Mouse (Mus musculus) forebrain, embryonic 13.5 days (tissue): ENCODE data around the gene Fam122b. TPM values are rescaled to one million over a fixed set of nuclear protein-coding genes. Genes with fewer than 3 reads are reported as not detected.
A peak's percentile ranks its signal among the peaks of the same experiment; 100 is the strongest.

ENCODE experiments used
- ATAC-seq: fragments of 200-750 bp; cut with Nextera tagmentation; 2 replicates; pipeline ENCODE4 v1.8.0; 2017
- H3K27ac ChIP-seq: fragments of 300-500 bp; sonication (generic); 2 replicates; pipeline ENCODE4 v1.5.1; 2015; ENCODE audit warnings: inconsistent platforms, mild to moderate bottlenecking, moderate library complexity
- H3K27me3 ChIP-seq: fragments of 300-500 bp; sonication (generic); 2 replicates; pipeline ENCODE4 v1.6.1; 2015; ENCODE audit warnings: mild to moderate bottlenecking, inconsistent platforms
- H3K36me3 ChIP-seq: fragments of 300-500 bp; sonication (generic); 2 replicates; pipeline ENCODE4 v1.6.1; 2015; ENCODE audit warnings: mild to moderate bottlenecking, inconsistent platforms; ENCODE audit not compliant: poor library complexity, severe bottlenecking
- H3K4me1 ChIP-seq: fragments of 300-500 bp; sonication (generic); 2 replicates; pipeline ENCODE4 v1.6.1; 2015; ENCODE audit warnings: inconsistent platforms
- H3K4me2 ChIP-seq: fragments of 300-500 bp; sonication (generic); 2 replicates; pipeline ENCODE4 v1.6.1; 2015; ENCODE audit warnings: inconsistent platforms, mild to moderate bottlenecking, moderate library complexity
- H3K4me3 ChIP-seq: fragments of 300-500 bp; sonication (generic); 2 replicates; pipeline ENCODE4 v1.5.1; 2015; ENCODE audit warnings: mild to moderate bottlenecking, inconsistent platforms
- H3K9ac ChIP-seq: fragments of 300-500 bp; sonication (generic); 2 replicates; pipeline ENCODE4 v1.6.1; 2015; ENCODE audit warnings: mild to moderate bottlenecking, inconsistent platforms
- H3K9me3 ChIP-seq: fragments of 300-500 bp; sonication (generic); replicated peaks from 2 replicates; pipeline ENCODE4 v1.6.1; 2016; ENCODE audit warnings: inconsistent platforms
- WGBS: fragments of 180-500 bp; shearing (Covaris S2); methylation state at CpG from one replicate; pipeline ENCODE4 v1.1.7; 2015; 5-methylcytosine and 5-hydroxymethylcytosine counted together
- polyA plus RNA-seq: library from polyadenylated mRNA; unstranded; fragments of >200 nt; fragmentation: Nextera tagmentation; extraction: Ambion mirVana; gene quantifications from 2 replicates; pipeline ENCODE4 v1.2.1, GENCODE M21; 2015

The Fam122b gene
- polyA plus RNA-seq, 1 experiment from 2014 or later, result 5.0 TPM

DNA sequence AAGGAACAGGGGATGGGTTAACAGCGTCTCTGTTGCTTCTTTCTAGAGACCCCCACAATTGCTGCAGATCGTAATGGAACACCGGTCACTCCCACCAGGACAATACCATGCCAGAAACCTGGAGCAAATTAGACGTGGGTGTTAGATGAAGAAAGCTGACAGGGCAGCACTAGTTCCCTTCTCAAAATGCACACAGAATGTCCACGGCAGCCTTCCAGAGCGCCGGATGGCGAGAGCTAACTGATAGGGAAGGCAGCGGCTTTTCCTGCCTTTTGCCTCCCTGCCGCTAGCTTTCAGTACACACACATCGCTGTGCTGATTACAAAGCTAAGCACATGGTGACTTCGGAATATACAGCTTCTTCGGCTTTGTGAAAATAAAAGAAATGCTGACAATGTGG is 37.6 kb downstream of the Fam122b start:
- no peak for ATAC-seq
- Histone ChIP-seq H3K27me3 (no peaks in the 10 kb centered on the region), H3K9ac (peak overlapping the region; percentile 43; the same call in 1 of the 2 replicates), H3K4me1 (no peaks in the 10 kb centered on the region), H3K4me3 (peak overlapping the region; percentile 29), H3K27ac (no peak overlapping the region), H3K36me3 (no peaks in the 10 kb centered on the region), H3K9me3 (no peaks in the 10 kb centered on the region), H3K4me2 (peak overlapping the region; percentile 51)
- WGBS, result 31% methylated on average over 13 of the region's 13 CpGs

- Histone ChIP-seq H3K9me3 (no peaks in the 10 kb centered on the region), H3K9ac (no peak overlapping the region), H3K4me3 (no peak overlapping the region), H3K36me3 (no peaks in the 10 kb centered on the region), H3K4me1 (no peaks in the 10 kb centered on the region), H3K27ac (no peak overlapping the region), H3K27me3 (no peaks in the 10 kb centered on the region), H3K4me2 (no peak overlapping the region)
- 64% methylated on average over 6 of the region's 6 CpGs for WGBS
- ATAC-seq, result no peak
Measured at GRCm38 (mm10) chrX:53224353-53224944, 45.2 kb downstream of the Fam122b start.

DNA sequence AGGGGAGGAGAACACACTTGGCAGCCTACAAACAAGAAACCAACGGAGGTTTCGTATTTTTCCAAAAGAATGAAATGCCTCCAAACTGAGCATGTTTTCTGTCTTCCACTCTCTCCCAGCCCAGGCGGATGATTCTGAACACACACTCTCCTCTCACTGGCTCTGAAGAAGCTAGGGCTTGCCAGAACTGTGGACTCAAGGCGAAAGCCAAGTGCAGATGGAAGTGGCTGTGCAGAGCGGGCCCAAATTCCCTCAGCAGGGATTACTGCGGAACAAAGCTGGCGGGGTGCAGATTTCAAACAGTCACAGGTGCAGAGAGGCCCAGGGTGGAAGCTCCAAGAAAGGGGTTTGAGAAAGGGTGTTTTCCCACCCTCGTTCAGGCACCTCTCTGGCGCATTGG is 48.8 kb downstream of the Fam122b start:
- Histone ChIP-seq H3K4me2 (no peak overlapping the region), H3K27ac (no peak overlapping the region), H3K27me3 (no peaks in the 10 kb centered on the region), H3K36me3 (no peaks in the 10 kb centered on the region), H3K9ac (no peak overlapping the region), H3K9me3 (no peaks in the 10 kb centered on the region), H3K4me3 (no peak overlapping the region), H3K4me1 (no peaks in the 10 kb centered on the region)
- ATAC-seq, result no peak
- WGBS, result 76% methylated on average over 9 of the region's 9 CpGs

DNA sequence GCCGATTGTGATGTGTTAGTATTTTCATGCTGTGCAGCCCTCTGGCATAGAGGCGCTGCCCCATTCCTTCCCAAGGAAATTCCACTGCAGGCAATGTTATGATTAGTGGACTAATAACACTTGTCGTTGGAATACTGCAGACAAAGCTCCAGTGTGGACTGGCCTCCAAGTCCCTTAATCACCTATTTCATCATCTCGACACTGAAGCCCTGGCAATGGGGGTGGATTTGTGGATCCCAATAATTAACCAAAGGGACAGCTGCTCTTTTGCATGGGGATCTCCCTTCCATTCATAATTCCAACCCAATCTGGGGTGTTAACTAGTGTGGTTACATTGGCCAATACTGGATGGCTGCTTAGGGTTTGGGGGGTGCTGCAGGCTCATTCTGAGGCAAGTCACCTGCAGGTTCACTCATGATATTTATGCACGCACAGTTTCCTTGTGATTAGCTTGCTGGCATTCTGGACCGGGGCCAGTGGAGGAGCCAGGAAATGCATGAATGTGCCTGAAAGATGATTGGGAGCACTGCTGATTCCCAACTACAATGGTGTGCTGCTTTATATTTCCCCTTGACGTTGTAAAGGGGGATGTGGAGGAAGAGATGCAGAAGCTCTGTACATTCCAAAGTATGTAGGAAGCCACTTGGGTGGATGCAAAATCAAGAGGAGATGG is 54.9 kb downstream of the Fam122b start:
- Histone ChIP-seq H3K27me3 (no peaks in the 10 kb centered on the region), H3K36me3 (no peaks in the 10 kb centered on the region), H3K9ac (no peak overlapping the region), H3K4me2 (no peak overlapping the region), H3K27ac (no peak overlapping the region), H3K9me3 (no peaks in the 10 kb centered on the region), H3K4me3 (no peak overlapping the region), H3K4me1 (peaks cover 17% of the 10 kb centered on the region)
- 48% methylated on average over 7 of the region's 7 CpGs for WGBS
- ATAC-seq, result peak; percentile 34; the same call in 1 of the 2 replicates

- no peak overlapping the region for H3K4me3 ChIP-seq
- no peak overlapping the region for H3K4me2 ChIP-seq
- H3K9me3 ChIP-seq, result no peaks in the 10 kb centered on the region
- H3K27me3 ChIP-seq, result no peaks in the 10 kb centered on the region
- H3K36me3 ChIP-seq, result no peaks in the 10 kb centered on the region
- H3K9ac ChIP-seq, result no peak overlapping the region
- peaks cover 17% of the 10 kb centered on the region for H3K4me1 ChIP-seq
- H3K27ac ChIP-seq, result no peak overlapping the region
- ATAC-seq, result no peak
- 68% methylated on average over 2 of the region's 2 CpGs for WGBS
Measured at GRCm38 (mm10) chrX:53213838-53214237, 55.8 kb downstream of the Fam122b start.

- H3K27ac ChIP-seq, result peak overlapping the region; percentile 21; the same call in 1 of the 2 replicates
- H3K9ac ChIP-seq, result no peak overlapping the region
- H3K4me1 ChIP-seq, result peaks cover 17% of the 10 kb centered on the region
- ATAC-seq, result peak; percentile 12; the same call in 1 of the 2 replicates
- H3K9me3 ChIP-seq, result no peaks in the 10 kb centered on the region
- no peaks in the 10 kb centered on the region for H3K27me3 ChIP-seq
- H3K4me3 ChIP-seq, result no peak overlapping the region
- H3K4me2 ChIP-seq, result no peak overlapping the region
- no peaks in the 10 kb centered on the region for H3K36me3 ChIP-seq
- 47% methylated on average over 9 of the region's 9 CpGs for WGBS
Measured at GRCm38 (mm10) chrX:53212485-53212884, 57.1 kb downstream of the Fam122b start.

DNA sequence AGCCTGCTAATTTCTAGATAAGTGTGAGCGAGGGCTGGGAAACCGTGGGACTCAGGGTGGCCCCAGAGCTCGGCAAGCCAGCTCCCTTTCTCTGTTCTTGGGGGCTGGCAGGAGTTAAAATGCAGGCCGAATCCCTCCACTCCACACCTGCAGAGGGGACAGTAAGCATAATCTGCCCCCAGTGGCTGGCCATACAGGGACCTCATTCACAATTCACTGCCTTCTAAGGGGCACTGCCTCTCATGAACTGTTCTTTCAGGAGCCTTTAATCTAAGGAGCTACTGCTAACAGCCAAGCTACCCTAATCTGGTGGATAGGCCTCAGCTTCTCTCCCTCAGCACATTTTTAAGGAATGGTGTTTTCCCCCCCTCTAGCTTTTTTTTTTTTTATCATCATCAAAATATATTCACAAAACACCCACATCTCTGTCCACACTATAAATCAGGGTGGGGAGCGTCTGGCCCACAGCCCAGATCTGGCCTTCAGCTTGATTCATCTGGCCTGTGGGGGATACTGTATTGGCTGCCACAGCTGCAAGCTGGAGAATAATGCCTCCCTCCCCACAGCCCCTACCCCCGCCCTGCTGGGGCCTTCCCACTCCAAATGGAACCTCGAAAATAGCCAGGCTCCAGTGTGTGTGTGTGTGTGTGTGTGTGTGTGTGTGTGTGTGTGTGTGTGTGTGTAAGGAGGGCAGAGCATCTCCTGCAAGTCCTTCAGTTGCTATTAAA is 57.7 kb downstream of the Fam122b start:
- Histone ChIP-seq H3K9ac (no peak overlapping the region), H3K4me2 (no peak overlapping the region), H3K27me3 (no peaks in the 10 kb centered on the region), H3K4me1 (peaks cover 17% of the 10 kb centered on the region), H3K9me3 (no peaks in the 10 kb centered on the region), H3K27ac (peak overlapping the region; percentile 69), H3K4me3 (no peak overlapping the region), H3K36me3 (no peaks in the 10 kb centered on the region)
- 20% methylated on average over 7 of the region's 7 CpGs for WGBS
- peak; percentile 82 for ATAC-seq

GRCm38 (mm10) chrX:53209431-53209830 is 60.2 kb downstream of the Fam122b start:
- Histone ChIP-seq H3K36me3 (no peaks in the 10 kb centered on the region), H3K9me3 (no peaks in the 10 kb centered on the region), H3K4me2 (no peak overlapping the region), H3K4me1 (peaks cover 12% of the 10 kb centered on the region; the same call in 1 of the 2 replicates), H3K27ac (no peak overlapping the region), H3K4me3 (no peak overlapping the region), H3K9ac (no peak overlapping the region), H3K27me3 (no peaks in the 10 kb centered on the region)
- WGBS, result 48% methylated on average over 7 of the region's 7 CpGs
- ATAC-seq, result no peak

DNA sequence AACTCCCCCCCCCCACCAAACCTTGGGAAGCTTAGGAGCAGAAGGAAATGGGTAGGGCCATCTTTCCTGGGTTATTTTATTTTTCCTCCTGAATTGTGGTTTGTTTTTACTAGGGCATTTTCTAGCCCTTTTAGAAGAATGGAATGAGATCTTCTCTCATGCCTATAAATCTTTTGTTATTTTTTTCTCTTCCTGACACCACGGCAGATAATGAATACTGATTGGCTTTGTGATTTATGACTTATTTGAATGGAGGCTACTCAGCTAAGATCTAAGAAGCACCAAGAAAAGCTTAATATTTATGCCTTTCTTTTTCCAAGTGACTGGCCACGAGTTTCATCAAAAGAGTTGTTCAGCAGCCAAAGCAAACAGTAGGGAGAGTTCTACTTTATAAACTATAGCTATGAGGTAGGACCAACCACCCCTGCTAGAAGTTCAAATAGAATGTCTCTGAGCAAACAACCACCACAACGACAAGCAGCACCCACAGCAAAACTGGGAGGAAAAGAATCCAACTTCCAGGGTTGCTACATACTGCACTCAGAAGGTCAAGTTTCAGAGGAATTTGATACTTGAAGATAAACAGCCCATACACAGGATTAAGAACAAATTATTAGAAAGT is 64.8 kb downstream of the Fam122b start:
- ATAC-seq, result no peak
- H3K4me2 ChIP-seq, result no peak overlapping the region
- no peaks in the 10 kb centered on the region for H3K4me1 ChIP-seq
- H3K27ac ChIP-seq, result no peak overlapping the region
- no peaks in the 10 kb centered on the region for H3K9me3 ChIP-seq
- H3K27me3 ChIP-seq, result no peaks in the 10 kb centered on the region
- 73% methylated on average over 3 of the region's 3 CpGs for WGBS
- no peak overlapping the region for H3K4me3 ChIP-seq
- H3K36me3 ChIP-seq, result no peaks in the 10 kb centered on the region
- no peak overlapping the region for H3K9ac ChIP-seq

- Histone ChIP-seq H3K9me3 (no peaks in the 10 kb centered on the region), H3K4me2 (no peak overlapping the region), H3K9ac (no peak overlapping the region), H3K36me3 (no peaks in the 10 kb centered on the region), H3K4me1 (no peaks in the 10 kb centered on the region), H3K27ac (no peak overlapping the region), H3K4me3 (no peak overlapping the region), H3K27me3 (no peaks in the 10 kb centered on the region)
- WGBS, result 81% methylated on average over 5 of the region's 5 CpGs
- ATAC-seq, result no peak
Measured at GRCm38 (mm10) chrX:53201616-53202015, 68.0 kb downstream of the Fam122b start.

GRCm38 (mm10) chrX:53197681-53198080 is 71.9 kb downstream of the Fam122b start:
- H3K4me1 ChIP-seq, result no peaks in the 10 kb centered on the region
- H3K9ac ChIP-seq, result no peak overlapping the region
- no peaks in the 10 kb centered on the region for H3K9me3 ChIP-seq
- no peak overlapping the region for H3K4me2 ChIP-seq
- H3K27ac ChIP-seq, result no peak overlapping the region
- 91% methylated on average over 4 of the region's 4 CpGs for WGBS
- H3K36me3 ChIP-seq, result no peaks in the 10 kb centered on the region
- no peak overlapping the region for H3K4me3 ChIP-seq
- H3K27me3 ChIP-seq, result no peaks in the 10 kb centered on the region
- ATAC-seq, result no peak

DNA sequence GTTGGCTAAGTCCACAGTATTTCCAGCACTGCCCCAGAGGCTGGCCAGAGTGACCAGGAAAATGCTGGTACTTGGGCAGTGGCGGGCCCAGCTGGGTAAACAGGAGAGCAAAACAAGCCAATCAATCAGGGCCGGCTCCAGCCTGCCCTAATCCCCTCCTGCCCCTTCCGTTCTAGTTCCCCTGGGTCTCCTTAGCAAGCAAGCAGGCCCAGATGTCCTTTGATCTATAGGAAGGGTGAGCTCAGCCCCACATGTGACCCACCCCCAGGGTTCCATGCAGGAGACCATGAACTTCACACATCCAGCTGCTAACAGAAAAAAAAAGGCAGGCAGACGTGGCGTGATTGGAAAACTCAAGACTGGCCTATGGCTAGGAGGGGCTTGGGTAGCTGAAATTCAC is 73.2 kb downstream of the Fam122b start:
- Histone ChIP-seq H3K27me3 (no peaks in the 10 kb centered on the region), H3K9ac (no peak overlapping the region), H3K27ac (no peak overlapping the region), H3K4me2 (no peak overlapping the region), H3K9me3 (no peaks in the 10 kb centered on the region), H3K4me1 (no peaks in the 10 kb centered on the region), H3K36me3 (no peaks in the 10 kb centered on the region), H3K4me3 (no peak overlapping the region)
- ATAC-seq, result no peak
- whole genome bisulfite sequencing, result 44% methylated on average over 5 of the region's 5 CpGs
